Mouse (Mus musculus) neutrophil, adult 5-6 weeks (primary cell): Measurements from ENCODE around the gene Cyth3. TPM values are rescaled to one million over a fixed set of nuclear protein-coding genes. Genes with fewer than 3 reads are reported as not detected.

ENCODE experiments used
- ATAC-seq: fragments of 151-379, 151-347 bp; 2 replicates; pipeline ENCODE4 v1.8.0; 2017; ENCODE audit warnings: mild to moderate bottlenecking, moderate TSS enrichment; ENCODE audit not compliant: insufficient number of reproducible peaks, poor library complexity, low FRiP score, severe bottlenecking; ENCODE audit errors: extremely low read depth
- total RNA-seq: library from RNA; stranded (forward); fragments of 200-1000 nt; gene quantifications from 2 replicates; pipeline ENCODE4 v1.2.3, GENCODE M21; 2017

Gene Cyth3
- total RNA-seq, 1 experiment from 2014 or later: 11.3 TPM

GRCm38 (mm10) chr5:143631559-143631958, 9.3 kb downstream of the Cyth3 start:
- ATAC-seq: no peak

- no peak for ATAC-seq
Observed at GRCm38 (mm10) chr5:143632674-143633557, 10.7 kb downstream of the Cyth3 start.

GRCm38 (mm10) chr5:143633558-143633871, 11.3 kb downstream of the Cyth3 start:
- ATAC-seq: no peak

- ATAC-seq: no peak
Observed at GRCm38 (mm10) chr5:143633877-143634276, 11.6 kb downstream of the Cyth3 start.

GRCm38 (mm10) chr5:143634550-143635112, 12.4 kb downstream of the Cyth3 start:
- ATAC-seq: no peak

GRCm38 (mm10) chr5:143635358-143635757, 13.1 kb downstream of the Cyth3 start:
- ATAC-seq: no peak

- ATAC-seq: no peak
Observed at GRCm38 (mm10) chr5:143636173-143636572, 13.9 kb downstream of the Cyth3 start.

- no peak for ATAC-seq
Observed at GRCm38 (mm10) chr5:143637832-143638420, 15.7 kb downstream of the Cyth3 start.

GRCm38 (mm10) chr5:143638516-143639270, 16.4 kb downstream of the Cyth3 start:
- no peak for ATAC-seq

- no peak for ATAC-seq
Observed at GRCm38 (mm10) chr5:143639329-143639728, 17.1 kb downstream of the Cyth3 start.

GRCm38 (mm10) chr5:143639810-143640209, 17.6 kb downstream of the Cyth3 start:
- ATAC-seq: no peak

GRCm38 (mm10) chr5:143641503-143641902, 19.3 kb downstream of the Cyth3 start:
- no peak for ATAC-seq

- ATAC-seq: no peak
Observed at GRCm38 (mm10) chr5:143642262-143642831, 20.1 kb downstream of the Cyth3 start.

GRCm38 (mm10) chr5:143645976-143646375, 23.7 kb downstream of the Cyth3 start:
- ATAC-seq: no peak

- no peak for ATAC-seq
Observed at GRCm38 (mm10) chr5:143647412-143647811, 25.2 kb downstream of the Cyth3 start.

- no peak for ATAC-seq
Observed at GRCm38 (mm10) chr5:143648058-143648457, 25.8 kb downstream of the Cyth3 start.

- no peak for ATAC-seq
Observed at GRCm38 (mm10) chr5:143649168-143649567, 26.9 kb downstream of the Cyth3 start.

GRCm38 (mm10) chr5:143651855-143652631, 29.8 kb downstream of the Cyth3 start:
- no peak for ATAC-seq
